Mouse (Mus musculus) erythroblast, embryonic 14.5 days (primary cell): ENCODE measurements around the gene Car8.

Experiments
- GATA1 ChIP-seq: IDR thresholded peaks from 2 replicates; pipeline ENCODE4 v1.6.1; 2012; ENCODE audit warnings: low read length, inconsistent platforms, mixed read lengths
- TAL1 ChIP-seq: IDR thresholded peaks from 3 replicates; pipeline ENCODE4 v1.6.1; 2012; ENCODE audit warnings: low read length, inconsistent platforms, mixed read lengths

- TF ChIP-seq TAL1 (no peak), GATA1 (no peak)
These were observed 101.4 kb downstream of the Car8 start for GRCm38 (mm10) chr4:8137403-8137802.
